Mouse (Mus musculus) cerebellum, adult 2 months (tissue): ENCODE measurements around the gene Csk.

ENCODE experiments used
- CTCF ChIP-seq: fragments of 200-500 bp; IDR thresholded peaks from 2 replicates; pipeline ENCODE4 v1.5.1; 2011; ENCODE audit warnings: low read depth, mild to moderate bottlenecking, control low read depth, low read length, moderate library complexity, borderline replicate concordance; ENCODE audit not compliant: insufficient read depth
- POLR2A ChIP-seq: fragments of 200-500 bp; IDR thresholded peaks from 2 replicates; pipeline ENCODE4 v1.6.1; 2011; ENCODE audit warnings: low read length, control low read depth, borderline replicate concordance; ENCODE audit not compliant: insufficient read depth

- TF ChIP-seq POLR2A (no peak), CTCF (no peak)
These were observed 34.6 kb downstream of the Csk start for GRCm38 (mm10) chr9:57618854-57619253.
